Mouse (Mus musculus): ENCODE measurements around the gene Bet1l. TPM values are rescaled to one million over a fixed set of nuclear protein-coding genes. Genes with fewer than 3 reads are reported as not detected.

Gene Bet1l
- polyA plus RNA-seq, 1 experiment from 2014 or later, result 39.5 TPM

- Histone ChIP-seq H3K9me3 (ENCODE audit: control insufficient read depth, low read length) (no peaks in the 10 kb centered on the region), H3K27me3 (ENCODE audit: control insufficient read depth, insufficient read depth, low read length) (peaks cover 15% of the 10 kb centered on the region; the same call in 1 of the 2 replicates), H3K27ac (replicated peaks in 1 of 2; ENCODE audit: control insufficient read depth in 1 of 2, insufficient read depth in 1 of 2, low read depth in 2 of 2, low read length in 2 of 2) (no peak within 1 kb of the TSS), H3K36me3 (ENCODE audit: control insufficient read depth, insufficient read depth, low read length) (peaks cover 15% of the 10 kb centered on the region), H3K9ac (ENCODE audit: low read length) (no peak within 1 kb of the TSS), H3K4me3 (ENCODE audit: control insufficient read depth in 1 of 2, insufficient read depth in 1 of 2, low read depth in 1 of 2, low read length in 2 of 2) (no peak within 1 kb of the TSS), H3K4me1 (ENCODE audit: control insufficient read depth in 2 of 2, insufficient read depth in 2 of 2, low read length in 2 of 2) (peaks cover 0 to 5% of the 10 kb centered on the region in 2 experiments; a peak in 3 of 4 replicates), H3K4me2 (ENCODE audit: low read length) (no peak within 1 kb of the TSS)
- 44% methylated on average over 11 of the region's 11 CpGs for WGBS
- peak; percentile 41; the same call in 1 of the 2 replicates for ATAC-seq (ENCODE audit: insufficient number of reproducible peaks, insufficient read depth, low FRiP score, low read depth)
These were observed 9.4 kb downstream of the Bet1l start, which contains the start of gene Odf3 for GRCm38 (mm10) chr7:140847755-140848580. Gene Odf3, plus strand, starts transcription at chr7:140847805.

GRCm38 (mm10) chr7:140846676-140847075 is 10.7 kb downstream of the Bet1l start:
- H3K4me1 ChIP-seq (ENCODE audit: control insufficient read depth in 2 of 2, insufficient read depth in 2 of 2, low read length in 2 of 2), result peaks cover 0 to 5% of the 10 kb centered on the region in 2 experiments; a peak in 3 of 4 replicates
- H3K27me3 ChIP-seq (ENCODE audit: control insufficient read depth, insufficient read depth, low read length), result peaks cover 23% of the 10 kb centered on the region
- no peak for ATAC-seq (ENCODE audit: insufficient number of reproducible peaks, insufficient read depth, low FRiP score, low read depth)
- peaks cover 4% of the 10 kb centered on the region for H3K36me3 ChIP-seq (ENCODE audit: control insufficient read depth, insufficient read depth, low read length)
- no peak overlapping the region for H3K4me2 ChIP-seq (ENCODE audit: low read length)
- H3K27ac ChIP-seq (replicated peaks in 1 of 2; ENCODE audit: control insufficient read depth in 1 of 2, insufficient read depth in 1 of 2, low read depth in 2 of 2, low read length in 2 of 2), result no peak overlapping the region
- H3K4me3 ChIP-seq (ENCODE audit: control insufficient read depth in 1 of 2, insufficient read depth in 1 of 2, low read depth in 1 of 2, low read length in 2 of 2), result no peak overlapping the region
- WGBS, result 71% methylated on average over 10 of the region's 10 CpGs
- H3K9me3 ChIP-seq (ENCODE audit: control insufficient read depth, low read length), result no peaks in the 10 kb centered on the region
- no peak overlapping the region for H3K9ac ChIP-seq (ENCODE audit: low read length)

- Histone ChIP-seq H3K4me2 (ENCODE audit: low read length) (no peak overlapping the region), H3K9me3 (ENCODE audit: control insufficient read depth, low read length) (no peaks in the 10 kb centered on the region), H3K27ac (replicated peaks in 1 of 2; ENCODE audit: control insufficient read depth in 1 of 2, insufficient read depth in 1 of 2, low read depth in 2 of 2, low read length in 2 of 2) (no peak overlapping the region), H3K4me3 (ENCODE audit: control insufficient read depth in 1 of 2, insufficient read depth in 1 of 2, low read depth in 1 of 2, low read length in 2 of 2) (no peak overlapping the region), H3K36me3 (ENCODE audit: control insufficient read depth, insufficient read depth, low read length) (no peaks in the 10 kb centered on the region), H3K4me1 (ENCODE audit: control insufficient read depth in 2 of 2, insufficient read depth in 2 of 2, low read length in 2 of 2) (peaks cover 0 to 5% of the 10 kb centered on the region in 2 experiments; a peak in 3 of 4 replicates), H3K27me3 (ENCODE audit: control insufficient read depth, insufficient read depth, low read length) (peaks cover 30% of the 10 kb centered on the region), H3K9ac (ENCODE audit: low read length) (no peak overlapping the region)
- 68% methylated on average over 4 of the region's 4 CpGs for WGBS
- ATAC-seq (ENCODE audit: insufficient number of reproducible peaks, insufficient read depth, low FRiP score, low read depth), result no peak
These were observed 11.7 kb downstream of the Bet1l start for GRCm38 (mm10) chr7:140845683-140846082.

- Histone ChIP-seq H3K9ac (ENCODE audit: low read length) (no peak within 1 kb of the TSS), H3K4me1 (ENCODE audit: control insufficient read depth in 2 of 2, insufficient read depth in 2 of 2, low read length in 2 of 2) (peaks cover 0 to 5% of the 10 kb centered on the region in 2 experiments; a peak in 3 of 4 replicates), H3K36me3 (ENCODE audit: control insufficient read depth, insufficient read depth, low read length) (no peaks in the 10 kb centered on the region), H3K27ac (replicated peaks in 1 of 2; ENCODE audit: control insufficient read depth in 1 of 2, insufficient read depth in 1 of 2, low read depth in 2 of 2, low read length in 2 of 2) (no peak within 1 kb of the TSS), H3K27me3 (ENCODE audit: control insufficient read depth, insufficient read depth, low read length) (peaks cover 36% of the 10 kb centered on the region), H3K9me3 (ENCODE audit: control insufficient read depth, low read length) (no peaks in the 10 kb centered on the region), H3K4me3 (ENCODE audit: control insufficient read depth in 1 of 2, insufficient read depth in 1 of 2, low read depth in 1 of 2, low read length in 2 of 2) (no peak within 1 kb of the TSS), H3K4me2 (ENCODE audit: low read length) (no peak within 1 kb of the TSS)
- no peak for ATAC-seq (ENCODE audit: insufficient number of reproducible peaks, insufficient read depth, low FRiP score, low read depth)
- WGBS, result 25% methylated on average over 14 of the region's 14 CpGs
These were observed 12.3 kb downstream of the Bet1l start, which contains the start of gene Scgb1c1 for GRCm38 (mm10) chr7:140844905-140845665. Gene Scgb1c1, plus strand, starts transcription at chr7:140845547.

GRCm38 (mm10) chr7:140843806-140844205 is 13.6 kb downstream of the Bet1l start:
- no peak for ATAC-seq (ENCODE audit: insufficient number of reproducible peaks, insufficient read depth, low FRiP score, low read depth)
- H3K9me3 ChIP-seq (ENCODE audit: control insufficient read depth, low read length), result no peaks in the 10 kb centered on the region
- no peak overlapping the region for H3K9ac ChIP-seq (ENCODE audit: low read length)
- H3K36me3 ChIP-seq (ENCODE audit: control insufficient read depth, insufficient read depth, low read length), result no peaks in the 10 kb centered on the region
- H3K27me3 ChIP-seq (ENCODE audit: control insufficient read depth, insufficient read depth, low read length), result peaks cover 46% of the 10 kb centered on the region
- WGBS, result 65% methylated on average over 7 of the region's 7 CpGs
- H3K4me3 ChIP-seq (ENCODE audit: control insufficient read depth in 1 of 2, insufficient read depth in 1 of 2, low read depth in 1 of 2, low read length in 2 of 2), result no peak overlapping the region
- no peak overlapping the region for H3K27ac ChIP-seq (replicated peaks in 1 of 2; ENCODE audit: control insufficient read depth in 1 of 2, insufficient read depth in 1 of 2, low read depth in 2 of 2, low read length in 2 of 2)
- peaks cover 0 to 5% of the 10 kb centered on the region in 2 experiments; a peak in 3 of 4 replicates for H3K4me1 ChIP-seq (ENCODE audit: control insufficient read depth in 2 of 2, insufficient read depth in 2 of 2, low read length in 2 of 2)
- no peak overlapping the region for H3K4me2 ChIP-seq (ENCODE audit: low read length)

GRCm38 (mm10) chr7:140840750-140841735 is 16.3 kb downstream of the Bet1l start:
- no peak overlapping the region for H3K9ac ChIP-seq (ENCODE audit: low read length)
- H3K27ac ChIP-seq (replicated peaks in 1 of 2; ENCODE audit: control insufficient read depth in 1 of 2, insufficient read depth in 1 of 2, low read depth in 2 of 2, low read length in 2 of 2), result no peak overlapping the region
- no peaks in the 10 kb centered on the region for H3K4me1 ChIP-seq (ENCODE audit: control insufficient read depth in 2 of 2, insufficient read depth in 2 of 2, low read length in 2 of 2)
- no peak overlapping the region for H3K4me3 ChIP-seq (ENCODE audit: control insufficient read depth in 1 of 2, insufficient read depth in 1 of 2, low read depth in 1 of 2, low read length in 2 of 2)
- H3K9me3 ChIP-seq (ENCODE audit: control insufficient read depth, low read length), result no peaks in the 10 kb centered on the region
- H3K4me2 ChIP-seq (ENCODE audit: low read length), result no peak overlapping the region
- WGBS, result 35% methylated on average over 18 of the region's 19 CpGs
- no peaks in the 10 kb centered on the region for H3K36me3 ChIP-seq (ENCODE audit: control insufficient read depth, insufficient read depth, low read length)
- ATAC-seq (ENCODE audit: insufficient number of reproducible peaks, insufficient read depth, low FRiP score, low read depth), result no peak
- H3K27me3 ChIP-seq (ENCODE audit: control insufficient read depth, insufficient read depth, low read length), result peaks cover 41% of the 10 kb centered on the region

- Histone ChIP-seq H3K27me3 (ENCODE audit: control insufficient read depth, insufficient read depth, low read length) (peaks cover 39% of the 10 kb centered on the region), H3K9me3 (ENCODE audit: control insufficient read depth, low read length) (no peaks in the 10 kb centered on the region), H3K4me1 (ENCODE audit: control insufficient read depth in 2 of 2, insufficient read depth in 2 of 2, low read length in 2 of 2) (no peaks in the 10 kb centered on the region), H3K4me2 (ENCODE audit: low read length) (no peak overlapping the region), H3K4me3 (ENCODE audit: control insufficient read depth in 1 of 2, insufficient read depth in 1 of 2, low read depth in 1 of 2, low read length in 2 of 2) (no peak overlapping the region), H3K36me3 (ENCODE audit: control insufficient read depth, insufficient read depth, low read length) (no peaks in the 10 kb centered on the region), H3K27ac (replicated peaks in 1 of 2; ENCODE audit: control insufficient read depth in 1 of 2, insufficient read depth in 1 of 2, low read depth in 2 of 2, low read length in 2 of 2) (no peak overlapping the region), H3K9ac (ENCODE audit: low read length) (no peak overlapping the region)
- no peak for ATAC-seq (ENCODE audit: insufficient number of reproducible peaks, insufficient read depth, low FRiP score, low read depth)
- WGBS, result 51% methylated on average over 5 of the region's 5 CpGs
These were observed 17.8 kb downstream of the Bet1l start for GRCm38 (mm10) chr7:140839556-140839955.
